Mouse (Mus musculus) MEL (cell line): ENCODE data around the gene Notch4. TPM values are rescaled to one million over a fixed set of nuclear protein-coding genes. Genes with fewer than 3 reads are reported as not detected.
"Not testable (repeated sequence)": the region's sequence is repeated elsewhere in the genome, so short reads cannot be mapped to it uniquely, and the experiment has no call there.

Experiments used
- DNase-seq: peaks from one replicate; pipeline ENCODE4 v3.0.0; 2011; ENCODE audit warnings: low read depth, low spot score
- H3K27ac ChIP-seq: 2 replicates; pipeline ENCODE4 v1.5.1; 2012; ENCODE audit warnings: low read depth, mild to moderate bottlenecking, control low read depth, low read length, moderate library complexity; ENCODE audit not compliant: control insufficient read depth
- H3K27me3 ChIP-seq, 2 experiments: fragments of 150-350 bp in 1 of 2; sonication (generic) in 1 of 2; 2 replicates each; pipeline ENCODE4 v1.6.1; 2012; ENCODE audit warnings: low read length in 2 of 2, mild to moderate bottlenecking in 2 of 2, improper control_type of control experiment in 1 of 2, moderate library complexity in 1 of 2; ENCODE audit not compliant: insufficient read depth in 2 of 2, control insufficient read depth in 1 of 2
- H3K36me3 ChIP-seq, 2 experiments: 2 replicates each; pipeline ENCODE4 v1.6.1; 2012 to 2014; ENCODE audit warnings: low read length in 2 of 2, improper control_type of control experiment in 1 of 2, inconsistent platforms in 1 of 2, mild to moderate bottlenecking in 1 of 2; ENCODE audit not compliant: insufficient read depth in 2 of 2, control insufficient read depth in 1 of 2
- H3K4me1 ChIP-seq, 2 experiments: fragments of 150-350 bp in 1 of 2; sonication (generic) in 1 of 2; 2 replicates each; pipeline ENCODE4 v1.6.1; 2012; ENCODE audit warnings: low read length in 2 of 2, improper control_type of control experiment in 1 of 2, mild to moderate bottlenecking in 1 of 2; ENCODE audit not compliant: insufficient read depth in 2 of 2, control insufficient read depth in 1 of 2
- H3K4me3 ChIP-seq, 2 experiments: fragments of 150-350 bp in 1 of 2; sonication (generic) in 1 of 2; 2 replicates each; pipeline ENCODE4 v1.5.1; 2012; ENCODE audit warnings: low read depth in 2 of 2, low read length in 2 of 2, mild to moderate bottlenecking in 2 of 2, moderate library complexity in 2 of 2, control low read depth in 1 of 2, improper control_type of control experiment in 1 of 2; ENCODE audit not compliant: control insufficient read depth in 1 of 2, insufficient read depth in 1 of 2
- H3K79me2 ChIP-seq: 2 replicates; pipeline ENCODE4 v1.6.1; 2012; ENCODE audit warnings: mild to moderate bottlenecking, low read length, moderate library complexity; ENCODE audit not compliant: control insufficient read depth, poor library complexity, insufficient read depth
- H3K9ac ChIP-seq: 2 replicates; pipeline ENCODE4 v1.6.1; 2012; ENCODE audit warnings: low read depth, mild to moderate bottlenecking, control low read depth, low read length, moderate library complexity; ENCODE audit not compliant: control insufficient read depth, poor library complexity, severe bottlenecking
- H3K9me3 ChIP-seq: fragments of 150-350 bp; sonication (generic); replicated peaks from 2 replicates; pipeline ENCODE4 v1.6.1; 2012; ENCODE audit warnings: mild to moderate bottlenecking, low read length, improper control_type of control experiment, moderate library complexity; ENCODE audit not compliant: insufficient read depth
- BHLHE40 ChIP-seq: IDR thresholded peaks from 2 replicates; pipeline ENCODE4 v1.6.1; 2012; ENCODE audit warnings: low read depth, mild to moderate bottlenecking, inconsistent platforms, low read length, improper control_type of control experiment, borderline replicate concordance
- CHD1 ChIP-seq: IDR thresholded peaks from 2 replicates; pipeline ENCODE4 v1.6.1; 2012; ENCODE audit warnings: low read depth, mild to moderate bottlenecking, inconsistent platforms, low read length, improper control_type of control experiment
- CHD2 ChIP-seq: IDR thresholded peaks from 2 replicates; pipeline ENCODE4 v1.6.1; 2011; ENCODE audit warnings: low read length, improper control_type of control experiment
- E2F4 ChIP-seq: IDR thresholded peaks from 2 replicates; pipeline ENCODE4 v1.6.1; 2011; ENCODE audit warnings: low read depth, low read length, improper control_type of control experiment, borderline replicate concordance
- HCFC1 ChIP-seq: IDR thresholded peaks from 2 replicates; pipeline ENCODE4 v1.6.1; 2012; ENCODE audit warnings: low read depth, mild to moderate bottlenecking, inconsistent platforms, low read length, improper control_type of control experiment, moderate library complexity
- JUND ChIP-seq: IDR thresholded peaks from 2 replicates; pipeline ENCODE4 v1.6.1; 2011; ENCODE audit warnings: low read depth, mild to moderate bottlenecking, improper control_type of control experiment, low read length
- MAFK ChIP-seq: IDR thresholded peaks from 2 replicates; pipeline ENCODE4 v1.6.1; 2011; ENCODE audit warnings: low read depth, mild to moderate bottlenecking, low read length, improper control_type of control experiment, borderline replicate concordance
- MAZ ChIP-seq: IDR thresholded peaks from 2 replicates; pipeline ENCODE4 v1.6.1; 2012; ENCODE audit warnings: low read depth, mild to moderate bottlenecking, inconsistent platforms, low read length, improper control_type of control experiment
- MXI1 ChIP-seq: IDR thresholded peaks from 2 replicates; pipeline ENCODE4 v1.6.1; 2011; ENCODE audit warnings: mild to moderate bottlenecking, low read depth, low read length, improper control_type of control experiment
- MYB ChIP-seq: IDR thresholded peaks from 2 replicates; pipeline ENCODE4 v1.6.1; 2011; ENCODE audit warnings: mild to moderate bottlenecking, low read depth, low read length, improper control_type of control experiment
- MYC ChIP-seq: IDR thresholded peaks from 2 replicates; pipeline ENCODE4 v1.6.1; 2011; ENCODE audit warnings: low read depth, mild to moderate bottlenecking, low read length, improper control_type of control experiment, moderate library complexity
- NELFE ChIP-seq: IDR thresholded peaks from 2 replicates; pipeline ENCODE4 v1.6.1; 2011; ENCODE audit warnings: low read depth, low read length, improper control_type of control experiment
- NRF1 ChIP-seq: IDR thresholded peaks from 2 replicates; pipeline ENCODE4 v1.6.1; 2014; ENCODE audit warnings: low read depth, mild to moderate bottlenecking, inconsistent platforms, low read length, improper control_type of control experiment, moderate library complexity; ENCODE audit not compliant: poor library complexity, insufficient read depth, severe bottlenecking
- RCOR1 ChIP-seq: IDR thresholded peaks from 2 replicates; pipeline ENCODE4 v1.6.1; 2012; ENCODE audit warnings: low read depth, mild to moderate bottlenecking, inconsistent platforms, low read length, improper control_type of control experiment
- SIN3A ChIP-seq: IDR thresholded peaks from 2 replicates; pipeline ENCODE4 v1.6.1; 2012; ENCODE audit warnings: low read length, improper control_type of control experiment, inconsistent platforms
- UBTF ChIP-seq: IDR thresholded peaks from 2 replicates; pipeline ENCODE4 v1.6.1; 2012; ENCODE audit warnings: low read depth, mild to moderate bottlenecking, inconsistent platforms, low read length, improper control_type of control experiment, moderate library complexity, borderline replicate concordance; ENCODE audit not compliant: insufficient read depth
- USF2 ChIP-seq, 2 experiments: IDR thresholded peaks; 2 replicates each; pipeline ENCODE4 v1.6.1; 2011 to 2012; ENCODE audit warnings: improper control_type of control experiment in 2 of 2, low read length in 2 of 2, borderline replicate concordance in 1 of 2, inconsistent platforms in 1 of 2, low read depth in 1 of 2, mild to moderate bottlenecking in 1 of 2; ENCODE audit not compliant: insufficient read depth in 1 of 2
- ZMIZ1 ChIP-seq: IDR thresholded peaks from 2 replicates; pipeline ENCODE4 v1.6.1; 2012; ENCODE audit warnings: low read depth, mild to moderate bottlenecking, inconsistent platforms, low read length, improper control_type of control experiment, moderate library complexity
- polyA plus RNA-seq, 2 experiments: library from polyadenylated mRNA; stranded (reverse) in 1 of 2; unstranded in 1 of 2; fragments of >175 nt in 1 of 2; fragments of >200 nt in 1 of 2; gene quantifications; 2 replicates each; pipeline versions ENCODE4 v1.2.1 to v1.2.4; 2012; ENCODE audit warnings: low replicate concordance in 2 of 2, low read depth in 1 of 2; ENCODE audit not compliant: insufficient read length in 2 of 2, insufficient read depth in 1 of 2, missing spikeins in 1 of 2
- total RNA-seq: library from RNA; depleted of rRNA; stranded (reverse); fragments of 300-350 nt; gene quantifications from 2 replicates; pipeline ENCODE4 v1.2.3, GENCODE M21; 2012

Gene Notch4
- total and polyA plus RNA-seq, 3 experiments: 0.15 to 21.9 (median 0.33) TPM

- no peak for TF ChIP-seq MXI1
These were observed 45.1 kb upstream of the Notch4 start (continued) for GRCm38 (mm10) chr17:34519001-34519400.

- no peak for DNase-seq
- no peak overlapping the region for H3K9ac ChIP-seq
- no peaks in the 10 kb centered on the region for H3K79me2 ChIP-seq
- H3K4me3 ChIP-seq: no peak overlapping the region
- no peak overlapping the region for H3K27ac ChIP-seq
- no peaks in the 10 kb centered on the region for H3K9me3 ChIP-seq
- peaks cover 0 to 1% of the 10 kb centered on the region in 2 experiments; a peak in 1 of 4 replicates for H3K27me3 ChIP-seq
- H3K4me1 ChIP-seq: no peaks in the 10 kb centered on the region
- TF ChIP-seq BHLHE40 (no peak), MAZ (no peak), CHD2 (no peak), UBTF (no peak), CHD1 (no peak), E2F4 (no peak), JUND (no peak)
- no peaks in the 10 kb centered on the region for H3K36me3 ChIP-seq
These were observed 31.4 kb upstream of the Notch4 start for GRCm38 (mm10) chr17:34532671-34533070.

GRCm38 (mm10) chr17:34543567-34543966 is 20.5 kb upstream of the Notch4 start:
- TF ChIP-seq SIN3A: peak; percentile 61; the same call in 1 of the 2 replicates
- TF ChIP-seq MXI1: 0 out of 2 replicates have a peak, but pooled peaks have one; percentile 33
- 0 out of 2 replicates have a peak, but pooled peaks have one; percentile 15 for TF ChIP-seq HCFC1
- DNase-seq: peak; percentile 30
- Histone ChIP-seq H3K9ac (peak overlapping the region; percentile 39; the same call in 1 of the 2 replicates), H3K4me3 (peak overlapping the region; percentile 65 to 95)
- not testable (repeated sequence) for H3K9me3 ChIP-seq, H3K27ac ChIP-seq, H3K4me1 ChIP-seq, H3K36me3 ChIP-seq, H3K27me3 ChIP-seq, H3K79me2 ChIP-seq

GRCm38 (mm10) chr17:34546797-34547196 is 17.3 kb upstream of the Notch4 start:
- Histone ChIP-seq H3K9ac (no peak overlapping the region), H3K36me3 (no peaks in the 10 kb centered on the region; a peak in 1 of 4 replicates), H3K27ac (no peak overlapping the region)
- TF ChIP-seq NELFE (no peak), RCOR1 (no peak), NRF1 (no peak), MYB (no peak), MYC (no peak), MAFK (no peak), USF2 (IDR thresholded peaks at IDR 0.05; ENCODE audit: borderline replicate concordance in 1 of 2, insufficient read depth in 1 of 2, low read depth in 1 of 2, low read length in 2 of 2) (no peak), ZMIZ1 (no peak), MAZ (no peak), HCFC1 (no peak)
- TF ChIP-seq, all 39 proteins: peak for 0
- H3K4me1 ChIP-seq: no peaks in the 10 kb centered on the region
- no peak for DNase-seq
- H3K4me3 ChIP-seq: no peak overlapping the region
- H3K27me3 ChIP-seq: no peaks in the 10 kb centered on the region; a peak in 2 of 4 replicates
- no peaks in the 10 kb centered on the region for H3K79me2 ChIP-seq
- no peaks in the 10 kb centered on the region for H3K9me3 ChIP-seq
